Mouse (Mus musculus) brain, embryonic 14.5 days (tissue): Measurements from ENCODE around the gene Rflnb. TPM values are rescaled to one million over a fixed set of nuclear protein-coding genes. Genes with fewer than 3 reads are reported as not detected.

Experiments used
- DNase-seq: peaks from one replicate; pipeline ENCODE4 v3.0.0-alpha.2; 2011; ENCODE audit warnings: low read depth
- CTCF ChIP-seq: fragments of 200-500 bp; IDR thresholded peaks from 2 replicates; pipeline ENCODE4 v1.5.1; 2012; ENCODE audit warnings: inconsistent platforms, mild to moderate bottlenecking, moderate library complexity, borderline replicate concordance; ENCODE audit not compliant: insufficient read depth, insufficient read length; ENCODE audit errors: extremely low read depth
- POLR2A ChIP-seq: fragments of 200-500 bp; IDR thresholded peaks from 2 replicates; pipeline ENCODE4 v1.6.1; 2012; ENCODE audit warnings: mild to moderate bottlenecking, inconsistent platforms, borderline replicate concordance; ENCODE audit not compliant: poor library complexity, insufficient read depth, insufficient read length, severe bottlenecking; ENCODE audit errors: extremely low read depth
- polyA plus RNA-seq: library from polyadenylated mRNA; depleted of rRNA; stranded (reverse); fragments of >200 nt; gene quantifications from 2 replicates; pipeline ENCODE4 v1.2.3, GENCODE M21; 2012; rRNA removed

The Rflnb gene
- 3.4 and 6.0 TPM in 2 replicates for polyA plus RNA-seq

DNA sequence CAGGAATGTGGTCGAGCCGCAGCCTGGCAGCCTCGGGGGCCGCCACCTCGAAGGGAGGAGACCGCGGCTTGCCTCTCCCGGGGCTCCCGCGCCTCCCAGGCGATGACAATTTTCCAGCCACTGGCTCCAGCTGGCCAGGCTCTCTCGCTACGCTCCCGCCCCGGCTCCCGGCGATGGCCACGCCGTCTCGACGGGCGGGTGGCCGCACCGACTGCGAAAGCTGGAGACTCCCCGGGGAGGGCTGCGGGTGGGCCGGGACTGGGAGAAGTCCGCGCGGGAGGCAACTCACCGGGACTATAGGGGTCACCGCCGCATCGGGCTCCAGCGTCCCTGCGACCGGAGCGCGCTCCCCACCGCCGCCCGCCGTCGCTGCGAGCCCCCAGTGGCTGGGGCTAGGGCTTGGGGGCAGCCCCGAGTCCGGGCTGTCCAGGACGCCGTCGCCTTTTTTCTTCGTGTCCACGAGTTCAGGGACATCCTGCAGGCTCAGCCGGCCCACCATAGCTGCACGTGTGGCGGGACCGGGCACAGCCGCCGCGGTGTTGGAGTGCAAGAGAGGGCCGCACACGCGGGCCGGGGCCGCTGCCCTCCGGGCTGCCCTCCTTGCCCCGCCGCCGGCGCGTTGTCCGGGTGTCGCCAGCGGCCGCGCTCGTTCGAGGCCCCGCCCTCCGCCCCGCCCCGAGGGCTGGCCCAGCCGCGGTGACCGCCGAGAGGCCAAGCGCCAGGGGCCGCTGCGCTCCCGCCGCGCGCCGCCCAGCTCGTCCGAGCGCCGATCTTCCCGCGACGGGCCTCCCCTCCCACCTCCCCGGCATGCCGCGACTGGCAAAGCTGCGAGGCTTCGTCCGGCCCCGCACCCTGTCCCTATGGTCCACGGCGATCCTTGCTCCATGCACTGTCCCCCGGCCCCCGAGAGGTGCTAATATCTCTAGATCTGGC, at the start of gene Rflnb:
Gene Rflnb (minus strand): TSS at position 644 of the 933 bp plus-strand sequence.
- TF ChIP-seq CTCF: no peak; the same call in 1 of the 2 replicates
- peak; percentile 72 for TF ChIP-seq POLR2A

DNA sequence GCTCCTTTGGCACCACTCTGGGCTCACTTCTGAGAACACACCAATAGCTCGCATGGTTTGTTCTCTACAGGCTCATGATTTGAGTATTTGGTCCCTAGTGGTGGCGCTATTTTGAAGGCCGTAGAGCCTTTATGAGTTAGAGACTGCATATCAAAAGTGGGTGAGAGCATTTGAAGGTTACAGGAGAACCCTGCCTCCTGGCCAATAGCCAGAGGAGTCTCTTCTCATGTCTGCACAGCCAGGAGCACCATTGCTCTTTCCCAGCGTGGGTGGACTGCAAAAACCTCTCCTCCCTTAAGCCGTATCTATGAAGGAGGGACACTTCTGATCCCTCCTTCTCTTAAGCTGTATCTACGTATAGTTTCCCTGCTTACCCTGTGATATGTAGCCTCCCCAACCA, 49.8 kb upstream of the Rflnb start:
- DNase-seq: no peak
- TF ChIP-seq POLR2A (no peak), CTCF (no peak)

More for the DNA sequence above, at the start of gene Rflnb:
- peak; percentile 79 for DNase-seq

DNA sequence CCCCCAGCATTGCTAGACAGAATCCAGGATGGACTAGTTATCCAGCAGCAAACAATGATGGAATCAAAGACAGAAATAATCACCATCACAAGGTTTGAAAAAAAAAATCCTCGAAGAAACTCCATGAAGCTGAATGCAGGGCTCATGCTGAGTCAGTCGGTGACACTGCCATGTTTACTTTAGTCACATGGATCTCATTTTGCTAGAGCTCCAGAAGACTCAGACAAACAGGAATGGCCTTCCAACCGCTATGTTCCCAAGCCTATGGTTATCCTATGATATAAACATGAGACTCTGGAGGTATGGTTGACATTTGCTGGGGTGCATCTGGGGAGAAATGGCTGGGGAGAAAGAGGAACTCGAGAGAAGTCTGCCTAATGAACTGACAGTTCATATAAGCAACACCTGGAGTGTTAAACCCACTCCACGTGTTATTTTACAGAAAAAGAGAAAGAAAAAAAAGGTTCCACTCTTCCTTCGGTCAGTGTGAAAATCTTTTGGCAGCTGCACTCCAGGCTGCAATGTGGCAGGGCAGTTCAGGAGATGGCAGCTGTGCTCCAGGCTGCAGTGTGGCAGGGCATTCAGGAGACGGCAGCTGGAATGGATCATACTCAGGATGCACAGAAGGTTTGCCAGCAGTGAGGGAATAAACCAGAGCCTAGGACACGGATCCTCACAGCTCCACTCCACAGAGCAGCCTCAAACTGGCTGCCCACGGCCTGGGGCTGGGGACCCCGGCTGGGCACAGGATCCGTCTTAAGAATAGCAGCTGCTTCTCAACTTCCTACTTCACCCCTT, 46.9 kb upstream of the Rflnb start:
- TF ChIP-seq POLR2A: no peak
- no peak for TF ChIP-seq CTCF

DNA sequence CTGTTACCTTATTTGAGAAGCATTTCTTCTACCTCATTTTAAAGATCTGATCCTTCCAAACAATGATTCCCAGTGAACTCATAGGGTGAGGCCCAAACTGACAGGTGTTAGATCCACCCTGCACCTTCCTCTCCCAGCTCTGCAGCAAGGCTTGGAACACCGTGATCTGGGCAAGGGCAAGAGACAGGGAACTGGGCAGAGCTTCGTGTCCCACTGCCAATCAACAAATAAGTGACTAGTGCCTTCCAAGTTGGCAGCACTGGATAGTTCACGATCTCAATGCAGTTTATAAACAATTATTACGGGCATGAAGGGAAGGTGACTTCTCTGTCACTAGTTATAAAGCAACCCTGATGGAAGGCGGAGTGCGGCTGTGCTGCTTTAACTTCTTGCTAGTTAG, 42.2 kb upstream of the Rflnb start:
- TF ChIP-seq POLR2A: no peak
- no peak for TF ChIP-seq CTCF

More for the DNA sequence above, 46.9 kb upstream of the Rflnb start:
- DNase-seq: no peak

DNA sequence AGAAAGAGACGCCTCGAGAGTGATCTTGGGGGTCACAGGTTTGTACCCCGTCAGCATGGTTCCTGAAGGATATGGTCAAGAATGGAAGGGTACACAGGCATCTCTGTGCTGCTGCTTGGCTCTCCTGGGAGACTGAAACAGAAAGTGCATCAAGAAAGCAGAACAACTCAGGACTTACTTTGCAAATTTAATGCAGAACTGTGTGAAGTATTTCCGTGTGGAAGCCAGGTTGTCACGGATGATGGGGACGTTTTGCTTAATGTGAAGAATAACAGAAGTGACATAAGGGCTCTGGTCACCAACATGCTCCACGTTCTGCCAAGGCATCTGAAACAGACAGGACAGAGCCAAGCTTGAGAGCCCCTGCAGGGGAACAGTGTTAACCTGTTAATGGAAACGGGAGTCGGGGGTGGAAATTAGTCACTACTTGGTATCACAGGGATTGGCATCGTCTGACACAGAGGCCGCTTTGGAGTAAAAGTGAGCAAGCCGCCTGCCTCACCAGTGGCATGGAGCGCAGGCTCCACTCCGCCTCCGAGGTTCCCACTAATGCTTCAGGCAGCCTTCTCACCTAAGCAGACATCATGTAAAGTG, 39.1 kb upstream of the Rflnb start:
- TF ChIP-seq POLR2A: no peak
- no peak for TF ChIP-seq CTCF
- DNase-seq: no peak

More for the DNA sequence above, 42.2 kb upstream of the Rflnb start:
- DNase-seq: no peak

DNA sequence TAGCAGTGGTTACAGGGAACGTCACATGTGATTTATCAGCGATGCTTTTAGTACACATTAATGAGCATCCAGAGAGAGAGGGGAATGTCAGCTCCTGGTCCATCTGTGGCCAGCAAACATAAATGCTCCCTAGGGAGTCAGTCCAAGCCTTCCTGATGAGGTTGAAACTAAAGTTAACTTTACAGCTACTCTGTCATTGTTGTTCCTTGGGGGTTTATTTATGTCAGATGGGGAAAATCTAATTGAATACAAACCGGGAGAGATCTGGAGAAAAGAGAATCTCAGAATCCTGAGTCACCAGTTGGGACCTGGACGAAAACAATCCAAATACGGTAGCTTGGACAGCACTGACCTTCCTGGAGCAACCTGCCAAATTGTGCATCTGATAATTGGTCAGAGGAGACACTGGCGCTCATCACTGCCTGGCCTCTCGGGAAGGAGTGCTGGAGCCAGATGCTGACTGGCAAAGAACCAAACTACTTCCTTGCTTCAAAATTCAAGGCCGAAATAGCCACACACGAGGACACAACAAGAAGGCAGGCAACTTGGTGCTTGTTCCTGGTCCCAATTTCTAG, 38.0 kb upstream of the Rflnb start:
- TF ChIP-seq POLR2A (no peak), CTCF (no peak)
- DNase-seq: no peak

DNA sequence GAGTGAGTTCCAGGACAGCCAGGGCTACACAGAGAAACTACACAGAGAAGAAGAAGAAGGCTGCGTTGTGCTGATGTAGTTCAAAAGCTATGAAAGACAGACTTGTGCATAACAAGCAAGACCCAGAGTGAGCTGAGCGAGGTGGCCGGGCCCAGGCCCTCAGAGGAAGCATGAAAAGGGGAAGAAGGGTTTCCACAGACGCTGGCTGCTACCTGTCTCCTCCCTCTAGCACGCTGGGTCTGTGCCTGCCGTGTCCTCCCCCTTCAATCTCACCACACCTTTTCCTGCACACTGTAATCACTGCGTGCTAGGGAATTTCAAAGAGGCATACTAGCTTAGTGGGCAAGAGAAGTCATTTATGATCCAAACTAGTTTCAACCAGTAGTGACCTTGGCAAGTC, 36.8 kb upstream of the Rflnb start:
- TF ChIP-seq POLR2A (no peak), CTCF (no peak)
- no peak for DNase-seq

DNA sequence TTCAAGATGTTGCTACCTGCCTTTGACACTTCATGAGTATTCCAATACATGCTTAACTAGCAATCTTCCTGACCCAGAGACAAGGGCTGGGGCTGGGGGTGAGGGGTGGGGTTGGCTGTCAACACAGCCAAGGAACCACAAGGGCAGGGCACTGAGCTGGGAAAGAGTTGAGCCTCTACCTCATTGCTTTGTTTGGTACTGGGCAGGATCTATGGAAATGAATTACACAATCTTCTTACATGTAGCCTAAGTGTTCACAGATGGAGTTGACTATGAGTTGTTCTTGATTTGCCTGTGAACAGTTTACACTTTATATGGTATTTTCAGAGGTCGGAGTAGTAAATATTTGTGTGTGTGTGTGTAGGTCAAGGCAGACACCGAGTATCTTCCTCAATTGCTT, 33.3 kb upstream of the Rflnb start:
- no peak for DNase-seq
- TF ChIP-seq POLR2A: no peak
- no peak for TF ChIP-seq CTCF

DNA sequence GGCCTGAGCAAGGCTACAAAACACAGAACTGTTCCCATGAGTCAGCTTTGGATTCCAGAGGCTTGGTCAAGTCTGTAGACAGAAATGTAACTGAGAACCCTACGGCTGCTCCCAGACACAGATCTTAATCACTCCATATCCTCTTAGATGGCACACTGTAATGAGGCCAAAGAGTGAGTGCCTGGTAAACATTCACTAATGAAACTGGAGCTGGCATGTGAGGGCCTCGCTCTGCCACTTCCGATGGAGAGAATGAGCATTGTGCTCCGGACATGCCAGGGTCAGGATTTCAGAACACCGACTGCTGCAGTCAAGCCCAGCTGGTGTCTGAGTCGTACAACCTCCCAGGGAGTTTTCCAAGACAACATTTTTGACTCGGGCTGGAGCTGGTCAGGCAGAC, 32.4 kb upstream of the Rflnb start:
- TF ChIP-seq CTCF: no peak
- TF ChIP-seq POLR2A: no peak
- no peak for DNase-seq

DNA sequence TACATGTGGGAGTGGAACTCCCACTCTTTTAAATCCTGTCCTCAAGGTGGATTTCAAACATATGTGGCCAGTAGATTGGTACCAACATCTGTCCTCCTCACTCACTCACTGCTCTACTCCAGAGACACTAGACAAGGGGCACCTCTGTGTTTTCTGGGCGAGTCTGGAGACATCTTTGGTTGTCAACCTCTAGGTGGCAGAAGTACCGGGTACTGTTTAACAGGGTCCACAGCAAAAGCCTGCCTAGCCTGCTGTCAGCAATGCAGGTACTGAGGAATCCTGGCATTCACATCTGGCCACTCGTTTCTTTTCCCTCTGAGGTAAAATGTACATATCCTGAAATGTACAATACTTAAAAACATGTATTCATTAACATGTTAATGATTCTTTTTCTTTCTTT, 28.9 kb upstream of the Rflnb start:
- peak; percentile 34 for DNase-seq
- TF ChIP-seq CTCF (peak; percentile 25; the same call in 1 of the 2 replicates), POLR2A (no peak)
